Mouse (Mus musculus): ENCODE data around the gene Pgap1.

The Pgap1 gene

GRCm38 (mm10) chr1:54513836-54514235, 43.6 kb downstream of the Pgap1 start:
- DNase-seq: no peak

GRCm38 (mm10) chr1:54498496-54498895, 59.0 kb downstream of the Pgap1 start:
- DNase-seq: no peak

- DNase-seq: no peak
Measured at GRCm38 (mm10) chr1:54496254-54496653, 61.2 kb downstream of the Pgap1 start.

- DNase-seq: no peak
Measured at GRCm38 (mm10) chr1:54493496-54493895, 64.0 kb downstream of the Pgap1 start.

GRCm38 (mm10) chr1:54492435-54492841, 65.0 kb downstream of the Pgap1 start:
- DNase-seq: no peak

- DNase-seq: no peak
Measured at GRCm38 (mm10) chr1:54484744-54485420, 72.6 kb downstream of the Pgap1 start.

- no peak for DNase-seq
Measured at GRCm38 (mm10) chr1:54480491-54480890, 77.0 kb downstream of the Pgap1 start.

- DNase-seq: peak; percentile 12
Measured at GRCm38 (mm10) chr1:54468662-54469061, 88.8 kb downstream of the Pgap1 start.

GRCm38 (mm10) chr1:54467366-54467765, 90.1 kb downstream of the Pgap1 start:
- no peak for DNase-seq

- no peak for DNase-seq
Measured at GRCm38 (mm10) chr1:54452116-54452515, 105.4 kb downstream of the Pgap1 start.

- DNase-seq: no peak
Measured at GRCm38 (mm10) chr1:54448833-54449232, 108.7 kb downstream of the Pgap1 start.

GRCm38 (mm10) chr1:54443641-54444040, 113.8 kb downstream of the Pgap1 start:
- no peak for DNase-seq

GRCm38 (mm10) chr1:54439080-54439476, 118.4 kb downstream of the Pgap1 start:
- no peak for DNase-seq

GRCm38 (mm10) chr1:54438340-54439079, 119.0 kb downstream of the Pgap1 start, which contains the start of gene Gtf3c3:
TSS of gene Gtf3c3 (minus strand) at chr1:54438971.
- DNase-seq: peak; percentile 71

Measured in cerebellum, adult 11-12 months (tissue).